Mouse (Mus musculus): ENCODE measurements around the gene Impdh2. TPM values are rescaled to one million over a fixed set of nuclear protein-coding genes. Genes with fewer than 3 reads are reported as not detected.

Impdh2 gene
- total and polyA plus RNA-seq, 2 experiments from 2014 or later = 52.6 to 87.5 TPM

- peaks cover 34% of the 10 kb centered on the region for H3K4me1 ChIP-seq (ENCODE audit: control insufficient read depth, insufficient read depth)
- peak within 1 kb of the TSS; percentile 76 for H3K4me3 ChIP-seq (ENCODE audit: low read depth, low read length)
- H3K9me3 ChIP-seq (replicated peaks; ENCODE audit: control insufficient read depth, low read length) = no peaks in the 10 kb centered on the region
- peaks cover 45% of the 10 kb centered on the region for H3K36me3 ChIP-seq (replicated peaks; ENCODE audit: control insufficient read depth, insufficient read depth, low read length)
- WGBS = under 1% methylated on average over 73 of the region's 73 CpGs
- H3K27me3 ChIP-seq (ENCODE audit: control insufficient read depth, insufficient read depth, low read length) = no peaks in the 10 kb centered on the region
- ATAC-seq (ENCODE audit: insufficient read depth, low read depth) = peak; percentile 87
- peak within 1 kb of the TSS; percentile 75 for H3K9ac ChIP-seq (replicated peaks; ENCODE audit: low read depth, low read length)
- peak within 1 kb of the TSS; percentile 95 for H3K27ac ChIP-seq (ENCODE audit: low read depth)
- DNase-seq (ENCODE audit: low spot score) = peak; percentile 96
- H3K4me2 ChIP-seq (ENCODE audit: low read depth, low read length) = peak within 1 kb of the TSS; percentile 98
- TF ChIP-seq CTCF (IDR thresholded peaks at IDR 0.05; ENCODE audit: low read depth) = peak; percentile 89
- 0 out of 2 replicates have a peak, but pooled peaks have one; percentile 53 for TF ChIP-seq EP300 (IDR thresholded peaks at IDR 0.05; ENCODE audit: low read depth)
Observed at GRCm38 (mm10) chr9:108566815-108567776, 7.0 kb downstream of the Impdh2 start, which contains the start of gene Ndufaf3. TSS of gene Ndufaf3 (minus strand) at chr9:108567434.

GRCm38 (mm10) chr9:108567931-108568419 is 7.9 kb downstream of the Impdh2 start:
- H3K36me3 ChIP-seq (replicated peaks; ENCODE audit: control insufficient read depth, insufficient read depth, low read length) = peaks cover 50% of the 10 kb centered on the region
- ATAC-seq (ENCODE audit: insufficient read depth, low read depth) (no peak), DNase-seq (ENCODE audit: low spot score) (no peak)
- H3K27me3 ChIP-seq (ENCODE audit: control insufficient read depth, insufficient read depth, low read length) = no peaks in the 10 kb centered on the region
- peak overlapping the region; percentile 76 for H3K4me3 ChIP-seq (ENCODE audit: low read depth, low read length)
- H3K4me2 ChIP-seq (ENCODE audit: low read depth, low read length) = peak overlapping the region; percentile 98
- WGBS = 9% methylated on average over 18 of the region's 18 CpGs
- H3K9ac ChIP-seq (replicated peaks; ENCODE audit: low read depth, low read length) = peak overlapping the region; percentile 75
- peaks cover 34% of the 10 kb centered on the region for H3K4me1 ChIP-seq (ENCODE audit: control insufficient read depth, insufficient read depth)
- H3K27ac ChIP-seq (ENCODE audit: low read depth) = peak overlapping the region; percentile 95
- TF ChIP-seq EP300 (IDR thresholded peaks at IDR 0.05; ENCODE audit: low read depth) = no peak
- TF ChIP-seq CTCF (IDR thresholded peaks at IDR 0.05; ENCODE audit: low read depth) = no peak
- H3K9me3 ChIP-seq (replicated peaks; ENCODE audit: control insufficient read depth, low read length) = no peaks in the 10 kb centered on the region

- Histone ChIP-seq H3K36me3 (replicated peaks; ENCODE audit: control insufficient read depth, insufficient read depth, low read length) (peaks cover 50% of the 10 kb centered on the region), H3K27me3 (ENCODE audit: control insufficient read depth, insufficient read depth, low read length) (no peaks in the 10 kb centered on the region), H3K27ac (ENCODE audit: low read depth) (peak overlapping the region; percentile 95; the same call in 1 of the 2 replicates), H3K4me1 (ENCODE audit: control insufficient read depth, insufficient read depth) (peaks cover 34% of the 10 kb centered on the region), H3K4me3 (ENCODE audit: low read depth, low read length) (peak overlapping the region; percentile 76), H3K4me2 (ENCODE audit: low read depth, low read length) (peak overlapping the region; percentile 98), H3K9me3 (replicated peaks; ENCODE audit: control insufficient read depth, low read length) (no peaks in the 10 kb centered on the region), H3K9ac (replicated peaks; ENCODE audit: low read depth, low read length) (0 out of 2 replicates have a peak overlapping the region, but pooled peaks have one; percentile 75)
- no peak for ATAC-seq (ENCODE audit: insufficient read depth, low read depth)
- DNase-seq (ENCODE audit: low spot score) = no peak
- TF ChIP-seq EP300 (IDR thresholded peaks at IDR 0.05; ENCODE audit: low read depth) = no peak
- TF ChIP-seq CTCF (IDR thresholded peaks at IDR 0.05; ENCODE audit: low read depth) = no peak
- 60% methylated on average over 17 of the region's 17 CpGs for WGBS
Observed at GRCm38 (mm10) chr9:108568511-108568921, 8.4 kb downstream of the Impdh2 start.

- WGBS = 6% methylated on average over 42 of the region's 42 CpGs
- peaks cover 40% of the 10 kb centered on the region for H3K36me3 ChIP-seq (replicated peaks; ENCODE audit: control insufficient read depth, insufficient read depth, low read length)
Observed at GRCm38 (mm10) chr9:108569381-108570206, 9.5 kb downstream of the Impdh2 start, which contains the start of gene Dalrd3. TSS of gene Dalrd3 (plus strand) at chr9:108569886.

More at GRCm38 (mm10) chr9:108569381-108570206, 9.5 kb downstream of the Impdh2 start, which contains the start of gene Dalrd3:
- no peak for TF ChIP-seq CTCF (IDR thresholded peaks at IDR 0.05; ENCODE audit: low read depth)
- no peak for TF ChIP-seq EP300 (IDR thresholded peaks at IDR 0.05; ENCODE audit: low read depth)
- H3K9ac ChIP-seq (replicated peaks; ENCODE audit: low read depth, low read length) = peak within 1 kb of the TSS; percentile 55
- no peaks in the 10 kb centered on the region for H3K9me3 ChIP-seq (replicated peaks; ENCODE audit: control insufficient read depth, low read length)
- H3K27ac ChIP-seq (ENCODE audit: low read depth) = peak within 1 kb of the TSS; percentile 95
- ATAC-seq (ENCODE audit: insufficient read depth, low read depth) (peak; percentile 58), DNase-seq (ENCODE audit: low spot score) (peak; percentile 95)
- peaks cover 34% of the 10 kb centered on the region for H3K4me1 ChIP-seq (ENCODE audit: control insufficient read depth, insufficient read depth)
- no peaks in the 10 kb centered on the region for H3K27me3 ChIP-seq (ENCODE audit: control insufficient read depth, insufficient read depth, low read length)
- peak within 1 kb of the TSS; percentile 97 for H3K4me2 ChIP-seq (ENCODE audit: low read depth, low read length)
- H3K4me3 ChIP-seq (ENCODE audit: low read depth, low read length) = peak within 1 kb of the TSS; percentile 68

Data from heart, postnatal 0 days (tissue).